Mouse (Mus musculus): ENCODE results near the gene Macf1.
A peak's percentile ranks its signal among the peaks of the same experiment; 100 is the strongest.

The Macf1 gene

GRCm38 (mm10) chr4:123431936-123432335, 252.2 kb downstream of the Macf1 start:
- DNase-seq: no peak

- no peak for DNase-seq
Observed at GRCm38 (mm10) chr4:123427900-123428684, 256.1 kb downstream of the Macf1 start.

GRCm38 (mm10) chr4:123427271-123427899, 256.8 kb downstream of the Macf1 start:
- no peak for DNase-seq

GRCm38 (mm10) chr4:123426429-123427080, 257.6 kb downstream of the Macf1 start:
- DNase-seq: no peak

DNA sequence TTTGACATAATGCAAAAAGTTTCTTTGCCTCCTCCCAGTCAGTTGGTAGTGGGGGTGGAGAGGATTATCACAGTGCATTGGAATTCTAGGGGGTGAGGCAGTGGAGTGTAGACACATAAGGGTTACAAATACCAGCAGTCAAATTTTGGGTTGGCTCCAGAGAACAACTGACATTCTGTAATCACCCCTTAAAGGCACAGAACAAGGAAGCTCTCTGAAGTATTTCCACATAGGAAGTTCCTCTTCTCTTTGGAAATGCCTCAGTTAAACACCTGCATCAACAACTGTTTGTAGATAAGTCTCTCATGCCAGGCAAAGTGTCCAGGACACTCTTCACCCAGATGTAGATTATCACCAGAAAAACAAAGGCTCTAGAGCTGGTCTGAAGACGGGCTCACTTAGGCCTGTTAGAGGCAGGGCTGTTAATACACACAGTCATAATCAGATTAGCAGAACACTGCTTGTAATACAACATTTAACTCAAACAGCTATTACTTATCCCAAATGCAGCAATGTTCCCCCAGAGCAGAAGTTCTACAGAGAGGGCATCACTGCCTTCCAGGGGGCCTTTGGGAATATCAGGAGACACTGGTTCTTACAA, 258.4 kb downstream of the Macf1 start:
- DNase-seq: no peak

GRCm38 (mm10) chr4:123424050-123424449, 260.1 kb downstream of the Macf1 start:
- DNase-seq: peak in 1 of 2 experiments; percentile 16

DNA sequence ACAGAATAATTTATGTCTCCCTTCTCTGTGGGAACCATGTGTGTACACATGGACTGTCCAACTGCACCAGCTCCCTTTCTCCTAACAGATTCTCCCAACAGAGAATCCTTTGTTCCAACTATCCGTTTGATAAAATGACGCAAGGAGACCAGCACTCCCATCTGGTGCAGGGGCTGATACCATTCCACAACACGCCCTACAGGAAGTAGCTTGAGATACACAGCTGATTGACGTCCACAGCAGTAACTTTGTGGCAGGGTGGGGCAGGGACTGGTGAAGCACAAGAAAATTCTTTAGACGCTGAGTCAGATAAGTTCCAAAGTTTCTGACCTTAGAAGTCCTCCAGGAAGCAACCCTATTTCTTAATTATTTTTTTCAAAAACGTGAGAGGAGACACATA, 261.3 kb downstream of the Macf1 start:
- no peak for DNase-seq

DNA sequence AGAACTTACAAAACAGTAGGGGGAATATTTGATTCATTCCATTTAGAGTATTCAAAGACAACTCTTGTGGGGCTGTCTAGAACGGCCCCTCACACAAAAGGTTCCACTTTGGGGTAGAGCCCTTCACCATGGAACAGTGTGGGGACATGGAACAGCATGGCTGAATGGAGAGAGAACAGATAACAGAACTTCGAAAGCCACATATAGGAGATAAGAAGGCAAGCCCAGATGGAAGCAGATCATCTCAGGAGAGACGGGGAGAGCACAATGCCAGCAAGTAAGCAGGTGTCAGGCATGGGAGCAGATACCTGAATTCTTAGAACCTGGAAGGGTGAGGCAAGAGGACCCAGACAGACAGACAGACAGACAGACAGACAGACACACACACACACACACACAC, 266.1 kb downstream of the Macf1 start:
- DNase-seq: no peak

DNA sequence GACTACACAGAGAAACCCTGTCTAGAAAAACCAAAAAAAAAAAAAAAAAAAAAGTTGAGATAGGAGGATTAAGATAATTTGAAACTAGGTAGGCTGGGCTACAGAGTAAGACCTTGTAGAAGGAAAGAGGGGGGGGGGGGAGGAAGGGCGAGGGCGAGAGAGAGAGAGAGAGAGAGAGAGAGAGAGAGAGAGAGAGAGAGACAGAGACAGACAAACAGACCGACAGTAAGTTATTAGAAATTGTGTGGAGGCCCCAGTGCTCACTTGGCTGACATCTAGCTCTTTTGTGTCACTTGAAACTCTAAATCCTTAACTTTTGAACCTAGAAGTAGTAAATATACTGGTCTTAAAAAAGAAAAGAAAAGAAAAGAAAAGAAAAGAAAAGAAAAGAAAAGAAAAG, 266.7 kb downstream of the Macf1 start:
- DNase-seq: no peak

DNA sequence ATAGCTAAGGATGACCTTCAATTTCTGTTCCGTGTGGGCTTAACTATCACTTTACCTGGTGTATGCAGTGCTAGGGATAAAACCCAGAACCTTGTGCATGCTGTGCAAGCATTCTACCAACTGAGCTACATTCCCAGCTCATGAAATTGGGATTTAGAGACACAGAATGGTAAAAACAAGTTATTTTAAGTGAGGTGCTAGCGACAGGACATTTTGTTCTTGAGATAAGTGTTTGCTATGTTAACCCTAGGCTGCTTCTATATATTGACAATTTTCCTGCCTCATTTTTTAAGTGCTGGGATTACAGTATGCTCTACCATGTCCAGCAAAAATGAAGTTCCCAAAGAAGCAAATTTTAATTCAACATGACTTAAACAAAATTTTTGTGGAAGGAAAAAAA, 267.3 kb downstream of the Macf1 start:
- no peak for DNase-seq

- no peak for DNase-seq
Observed at GRCm38 (mm10) chr4:123415566-123415965, 268.6 kb downstream of the Macf1 start.

- no peak for DNase-seq
Observed at GRCm38 (mm10) chr4:123413876-123414275, 270.3 kb downstream of the Macf1 start.

GRCm38 (mm10) chr4:123412981-123413380, 271.2 kb downstream of the Macf1 start:
- no peak for DNase-seq

GRCm38 (mm10) chr4:123412528-123412878, 271.7 kb downstream of the Macf1 start:
- no peak for DNase-seq

- DNase-seq: peak; percentile 89 to 94
Observed at GRCm38 (mm10) chr4:123411732-123412527, 272.2 kb downstream of the Macf1 start.

DNA sequence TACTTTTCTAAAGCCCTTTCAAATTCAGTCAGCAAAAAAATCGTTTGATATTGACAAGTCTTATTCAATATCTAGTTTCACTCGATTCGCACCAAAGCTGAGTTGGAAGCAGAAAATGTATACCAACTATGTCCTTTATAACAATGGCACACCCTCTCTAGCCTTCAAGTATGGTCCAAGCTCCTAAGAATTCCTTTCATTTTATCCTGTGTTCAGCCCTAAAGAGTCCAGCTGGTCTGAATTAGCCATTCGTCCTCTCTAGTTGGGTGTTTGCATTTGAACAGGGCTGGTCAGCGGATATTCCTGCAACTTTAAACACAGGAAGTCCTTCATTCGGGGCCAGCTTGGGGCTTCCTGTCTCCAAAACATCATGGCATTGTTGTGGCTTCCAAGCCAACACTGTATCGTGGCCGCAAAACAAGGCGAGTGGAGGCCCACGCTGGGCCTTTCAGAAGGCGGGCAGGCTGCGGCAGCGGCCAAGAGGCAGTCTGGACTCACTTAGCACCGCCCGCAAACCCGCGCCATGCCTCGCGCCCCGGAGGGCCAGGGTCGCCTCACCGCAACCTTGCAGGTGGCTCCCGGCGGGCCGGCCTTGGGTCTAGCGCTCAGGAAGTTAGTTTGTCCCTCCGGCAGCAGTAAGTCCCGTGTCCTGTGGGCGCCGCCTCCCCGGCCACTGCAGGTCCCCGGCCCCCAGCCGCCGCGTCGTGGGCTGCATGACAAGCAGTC, 273.0 kb downstream of the Macf1 start:
- peak in 1 of 2 experiments; percentile 62 for DNase-seq

GRCm38 (mm10) chr4:123409752-123410151, 274.4 kb downstream of the Macf1 start:
- DNase-seq: peak in 1 of 2 experiments; percentile 40

DNA sequence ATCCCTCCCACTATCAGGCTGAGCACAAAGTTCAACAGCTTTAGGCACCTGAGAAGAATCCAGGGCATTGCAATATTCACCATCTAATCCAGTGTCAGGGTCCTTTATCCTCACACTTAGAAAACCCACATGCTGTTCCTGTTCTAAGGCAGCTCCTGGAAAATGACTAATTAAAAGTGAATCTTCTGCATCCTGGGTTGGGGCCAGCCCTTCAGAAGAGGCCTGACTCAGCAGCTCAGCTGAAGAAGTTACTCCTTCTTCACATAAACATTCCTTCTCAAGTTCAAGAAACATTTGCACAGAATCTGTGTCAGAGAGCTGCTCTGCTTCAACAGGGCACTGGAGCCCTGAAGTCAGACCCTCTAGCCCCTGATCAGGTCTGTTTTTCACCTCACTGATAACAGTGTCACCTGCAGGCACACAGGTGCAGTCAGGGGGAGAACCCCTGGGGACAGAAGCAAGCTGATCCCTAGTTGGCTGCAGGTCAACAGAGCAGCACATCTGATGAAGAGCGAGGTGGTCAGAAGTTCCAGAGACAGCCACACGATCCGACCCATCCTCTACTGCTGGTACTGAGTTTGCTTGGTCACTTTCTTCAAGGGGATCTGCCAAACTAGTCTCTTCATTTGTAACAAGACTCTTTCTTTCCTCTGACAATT, 275.0 kb downstream of the Macf1 start:
- no peak for DNase-seq

DNA sequence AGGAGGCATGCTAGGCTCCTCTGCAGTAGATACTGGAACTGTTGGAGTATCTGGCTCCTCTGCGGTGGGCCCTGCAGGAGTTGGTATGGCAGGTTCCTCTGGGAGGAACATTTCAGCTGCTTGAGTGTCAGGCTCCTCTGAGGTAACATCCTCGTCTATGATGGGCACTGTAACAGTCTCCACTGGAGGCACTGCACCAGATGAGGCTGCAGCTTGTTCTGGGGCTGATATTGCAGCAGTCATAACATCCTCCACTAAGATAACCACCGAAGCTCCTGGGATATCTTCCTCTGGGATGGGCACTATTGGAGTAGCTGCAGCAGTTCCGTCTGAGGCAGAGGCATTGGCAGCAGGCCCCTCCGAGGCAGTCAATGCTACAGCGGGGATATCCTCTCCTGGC, 276.4 kb downstream of the Macf1 start:
- peak; percentile 30 to 44 for DNase-seq

- peak; percentile 64 to 73 for DNase-seq
Observed at GRCm38 (mm10) chr4:123404056-123404455, 280.1 kb downstream of the Macf1 start.

GRCm38 (mm10) chr4:123402244-123402643, 281.9 kb downstream of the Macf1 start:
- no peak for DNase-seq

All from cerebellum, postnatal 10 days (tissue).